Mouse (Mus musculus): ENCODE measurements around the gene Gper1. TPM values are rescaled to one million over a fixed set of nuclear protein-coding genes. Genes with fewer than 3 reads are reported as not detected.

Gper1 gene
- polyA plus RNA-seq, 1 experiment from 2014 or later: 5.3 TPM

- WGBS: 82% methylated on average over 9 of the region's 9 CpGs
- Histone ChIP-seq H3K9ac (no peak overlapping the region), H3K27ac (no peak overlapping the region), H3K36me3 (ENCODE audit: poor library complexity, severe bottlenecking) (peaks cover 14% of the 10 kb centered on the region; the same call in 1 of the 2 replicates), H3K4me3 (no peak overlapping the region), H3K27me3 (no peaks in the 10 kb centered on the region), H3K9me3 (replicated peaks) (no peaks in the 10 kb centered on the region), H3K4me2 (no peak overlapping the region), H3K4me1 (peaks cover 59% of the 10 kb centered on the region)
- no peak for ATAC-seq
Measured at GRCm38 (mm10) chr5:139425198-139425597, 2.2 kb downstream of the Gper1 start.

DNA sequence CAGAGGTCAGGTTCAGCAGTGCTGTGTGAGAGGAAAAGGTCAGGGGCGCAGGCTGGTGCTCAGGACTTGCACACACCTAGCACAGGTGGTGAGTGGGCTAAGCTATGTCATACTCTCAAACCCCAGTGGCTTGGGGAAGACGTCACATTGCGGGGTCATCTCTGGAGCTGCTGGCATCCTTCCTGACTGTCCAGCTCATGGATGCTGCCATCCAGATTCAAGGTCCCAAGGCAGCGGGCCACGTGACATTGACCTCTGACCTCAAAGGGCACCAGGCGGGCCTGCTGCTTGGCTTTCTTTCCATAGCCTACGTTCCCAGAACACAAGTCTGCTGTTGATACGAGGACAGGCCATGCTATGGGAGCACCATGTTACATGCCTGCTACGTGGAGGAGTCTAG lies 4.0 kb downstream of the Gper1 start:
- no peaks in the 10 kb centered on the region for H3K27me3 ChIP-seq
- WGBS: 91% methylated on average over 9 of the region's 9 CpGs
- no peak overlapping the region for H3K4me3 ChIP-seq
- peaks cover 64% of the 10 kb centered on the region for H3K4me1 ChIP-seq
- H3K27ac ChIP-seq: no peak overlapping the region
- no peaks in the 10 kb centered on the region for H3K9me3 ChIP-seq (replicated peaks)
- peaks cover 14% of the 10 kb centered on the region; the same call in 1 of the 2 replicates for H3K36me3 ChIP-seq (ENCODE audit: poor library complexity, severe bottlenecking)
- ATAC-seq: no peak
- no peak overlapping the region for H3K4me2 ChIP-seq
- H3K9ac ChIP-seq: no peak overlapping the region

DNA sequence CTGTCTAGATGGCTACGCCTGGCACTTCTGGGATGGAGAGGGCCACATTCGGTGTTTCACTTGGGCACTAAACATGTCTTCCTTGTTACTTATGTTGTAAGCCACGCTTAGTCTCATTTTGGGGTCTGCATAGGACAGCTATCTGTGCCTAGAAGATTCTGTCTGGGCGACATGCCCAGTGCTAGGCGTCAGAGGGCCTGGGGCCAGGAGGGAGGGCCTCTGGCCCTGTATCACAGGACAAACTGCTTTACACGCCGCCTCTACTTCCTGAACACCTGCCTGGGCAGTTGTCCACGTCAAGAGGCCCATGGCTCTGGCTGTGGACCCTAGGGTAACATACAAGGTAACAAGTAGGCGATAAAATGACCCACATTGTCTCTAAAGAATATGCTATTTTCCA lies 5.0 kb downstream of the Gper1 start:
- 73% methylated on average over 9 of the region's 9 CpGs for WGBS
- H3K4me1 ChIP-seq: peaks cover 64% of the 10 kb centered on the region
- no peak overlapping the region for H3K4me2 ChIP-seq
- no peaks in the 10 kb centered on the region for H3K9me3 ChIP-seq (replicated peaks)
- H3K27me3 ChIP-seq: no peaks in the 10 kb centered on the region
- no peak overlapping the region for H3K27ac ChIP-seq
- H3K9ac ChIP-seq: no peak overlapping the region
- ATAC-seq: no peak
- H3K4me3 ChIP-seq: no peak overlapping the region
- H3K36me3 ChIP-seq (ENCODE audit: poor library complexity, severe bottlenecking): peaks cover 14% of the 10 kb centered on the region; the same call in 1 of the 2 replicates

DNA sequence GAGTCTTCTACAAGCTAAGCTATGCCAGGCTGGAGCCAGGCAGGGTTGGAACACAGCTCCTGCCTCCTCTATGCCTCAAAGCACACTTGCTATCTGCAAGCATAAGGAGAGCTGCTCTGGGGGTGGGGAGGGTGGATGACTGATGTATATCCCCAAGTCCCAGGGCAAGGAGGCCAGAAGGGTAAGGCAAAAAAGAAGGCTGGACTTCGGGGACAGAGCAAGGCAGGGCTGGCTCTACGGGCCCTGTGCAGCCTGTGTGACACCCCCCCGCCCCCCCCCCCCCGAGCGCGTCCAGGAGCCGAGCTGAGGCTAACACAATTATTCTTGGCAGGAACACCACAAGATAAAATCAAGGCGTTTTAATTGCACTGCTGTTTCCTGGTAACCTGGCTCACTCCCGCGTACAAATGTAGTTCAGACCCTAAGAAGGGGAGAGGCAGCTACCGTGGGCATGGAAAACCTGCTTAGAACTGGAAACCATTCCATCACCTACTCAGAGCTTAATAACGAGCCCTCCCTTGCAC lies 6.9 kb downstream of the Gper1 start:
- 26% methylated on average over 12 of the region's 12 CpGs for WGBS
- Histone ChIP-seq H3K27ac (peak overlapping the region; percentile 60), H3K9me3 (replicated peaks) (no peaks in the 10 kb centered on the region), H3K4me2 (no peak overlapping the region), H3K36me3 (ENCODE audit: poor library complexity, severe bottlenecking) (peaks cover 14% of the 10 kb centered on the region; the same call in 1 of the 2 replicates), H3K4me3 (no peak overlapping the region), H3K9ac (peak overlapping the region; percentile 28; the same call in 1 of the 2 replicates), H3K4me1 (peaks cover 66% of the 10 kb centered on the region), H3K27me3 (no peaks in the 10 kb centered on the region)
- 0 out of 2 replicates have a peak, but pooled peaks have one; percentile 31 for ATAC-seq

DNA sequence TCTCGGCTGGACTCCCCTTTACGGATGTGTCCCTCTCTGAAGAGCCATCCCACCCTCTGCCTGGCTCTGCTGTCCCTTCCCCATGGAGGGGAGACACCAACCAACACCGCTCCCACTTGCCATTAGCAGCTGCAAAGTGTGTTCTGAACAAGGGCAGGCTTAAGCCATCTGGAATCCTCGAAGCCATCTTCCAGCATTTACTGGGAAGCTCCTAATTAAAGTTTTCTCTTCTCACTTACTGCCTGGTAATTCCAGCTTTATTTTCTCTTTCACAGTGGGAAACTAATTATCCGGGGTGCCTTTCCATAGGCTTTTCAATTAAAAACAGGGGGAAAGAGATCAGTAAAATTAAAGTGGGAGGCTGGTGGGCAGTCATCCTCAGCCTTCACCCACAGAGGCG lies 9.4 kb downstream of the Gper1 start:
- no peaks in the 10 kb centered on the region for H3K27me3 ChIP-seq
- WGBS: 11% methylated on average over 6 of the region's 6 CpGs
- peak overlapping the region; percentile 60; the same call in 1 of the 2 replicates for H3K27ac ChIP-seq
- no peak overlapping the region for H3K4me2 ChIP-seq
- peak overlapping the region; percentile 48 for H3K9ac ChIP-seq
- H3K9me3 ChIP-seq (replicated peaks): no peaks in the 10 kb centered on the region
- peaks cover 79% of the 10 kb centered on the region for H3K4me1 ChIP-seq
- no peaks in the 10 kb centered on the region; the same call in 1 of the 2 replicates for H3K36me3 ChIP-seq (ENCODE audit: poor library complexity, severe bottlenecking)
- no peak for ATAC-seq
- H3K4me3 ChIP-seq: no peak overlapping the region

DNA sequence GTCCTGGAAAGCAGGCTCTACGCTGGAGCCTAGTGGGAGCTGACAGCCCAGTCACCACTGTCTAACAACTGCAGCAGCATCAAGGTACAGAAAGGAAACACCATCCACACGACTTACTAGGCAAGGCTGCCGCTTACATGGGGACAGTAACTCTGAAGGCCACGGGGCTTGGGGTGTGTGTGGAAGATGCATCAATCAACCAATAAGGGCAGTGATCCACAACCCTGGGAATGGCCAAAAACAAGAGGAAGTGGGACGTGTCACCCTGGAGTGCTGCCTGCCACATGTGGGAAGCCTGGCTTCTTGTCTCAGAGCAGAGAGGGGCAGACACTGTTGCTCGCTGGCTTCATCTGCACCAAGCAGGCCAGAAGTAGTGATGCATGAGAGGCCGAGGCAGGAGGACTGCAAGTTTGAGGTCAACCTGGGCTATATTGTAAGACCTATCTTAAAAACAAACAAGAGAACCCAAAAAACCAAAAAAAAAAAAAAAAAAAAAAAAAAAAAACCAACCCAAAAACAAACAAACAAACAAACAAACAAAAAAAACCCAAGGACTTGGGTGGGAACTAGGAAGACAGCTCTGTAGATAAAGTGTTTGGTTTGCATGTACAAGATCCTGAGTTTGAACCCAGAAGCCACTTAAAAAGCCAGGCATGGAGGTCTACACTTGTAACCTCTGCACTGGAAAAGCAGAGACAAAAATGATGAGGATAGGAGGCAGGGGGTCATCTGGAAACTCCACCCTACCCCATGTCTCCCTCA lies 10.0 kb downstream of the Gper1 start:
- no peak for ATAC-seq
- H3K9me3 ChIP-seq (replicated peaks): no peaks in the 10 kb centered on the region
- peak overlapping the region; percentile 60; the same call in 1 of the 2 replicates for H3K27ac ChIP-seq
- no peak overlapping the region for H3K4me2 ChIP-seq
- H3K27me3 ChIP-seq: no peaks in the 10 kb centered on the region
- H3K4me3 ChIP-seq: no peak overlapping the region
- H3K36me3 ChIP-seq (ENCODE audit: poor library complexity, severe bottlenecking): no peaks in the 10 kb centered on the region
- no peak overlapping the region; the same call in 1 of the 2 replicates for H3K9ac ChIP-seq
- 38% methylated on average over 7 of the region's 7 CpGs for WGBS
- peaks cover 77% of the 10 kb centered on the region for H3K4me1 ChIP-seq

- H3K4me1 ChIP-seq: peaks cover 76% of the 10 kb centered on the region
- 77% methylated on average over 9 of the region's 9 CpGs for WGBS
- no peaks in the 10 kb centered on the region for H3K36me3 ChIP-seq (ENCODE audit: poor library complexity, severe bottlenecking)
- H3K4me3 ChIP-seq: no peak overlapping the region
- H3K9ac ChIP-seq: 0 out of 2 replicates have a peak overlapping the region, but pooled peaks have one; percentile 18
- ATAC-seq: no peak
- no peaks in the 10 kb centered on the region for H3K9me3 ChIP-seq (replicated peaks)
- peak overlapping the region; percentile 63 for H3K27ac ChIP-seq
- H3K27me3 ChIP-seq: no peaks in the 10 kb centered on the region
- no peak overlapping the region for H3K4me2 ChIP-seq
Measured at GRCm38 (mm10) chr5:139433842-139434568, 11.1 kb downstream of the Gper1 start.

- Histone ChIP-seq H3K9ac (peak overlapping the region; percentile 13; the same call in 1 of the 2 replicates), H3K4me1 (peaks cover 67% of the 10 kb centered on the region)
- WGBS: 10% methylated on average over 8 of the region's 8 CpGs
Measured at GRCm38 (mm10) chr5:139434940-139435339, 12.0 kb downstream of the Gper1 start.

DNA sequence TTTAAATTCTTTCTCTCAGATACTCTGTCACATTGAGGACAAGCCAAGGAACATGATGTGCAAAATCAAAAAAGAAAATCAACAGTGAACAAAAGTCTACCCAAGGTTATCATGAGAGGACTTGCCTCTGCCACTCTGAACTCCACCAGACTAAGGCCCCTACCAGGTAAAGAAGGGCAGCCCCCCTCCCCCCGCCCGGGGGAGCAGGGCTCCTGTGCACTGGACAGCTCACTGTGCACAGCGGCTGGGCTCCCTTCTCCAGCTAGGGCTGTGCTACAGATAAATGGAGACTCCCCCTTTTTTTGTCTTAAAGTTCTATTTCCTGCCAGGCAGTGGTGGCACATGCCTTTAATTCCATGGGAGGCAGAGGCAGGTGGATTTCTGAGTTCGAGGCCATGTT lies 14.8 kb downstream of the Gper1 start:
- H3K9ac ChIP-seq: no peak overlapping the region
- no peak for ATAC-seq
- H3K27ac ChIP-seq: no peak overlapping the region
- no peak overlapping the region for H3K4me3 ChIP-seq
- no peaks in the 10 kb centered on the region for H3K9me3 ChIP-seq (replicated peaks)
- peaks cover 45% of the 10 kb centered on the region for H3K4me1 ChIP-seq
- H3K36me3 ChIP-seq (ENCODE audit: poor library complexity, severe bottlenecking): no peaks in the 10 kb centered on the region
- H3K4me2 ChIP-seq: no peak overlapping the region
- 89% methylated on average over 4 of the region's 4 CpGs for WGBS
- no peaks in the 10 kb centered on the region for H3K27me3 ChIP-seq

More at GRCm38 (mm10) chr5:139434940-139435339, 12.0 kb downstream of the Gper1 start:
- Histone ChIP-seq H3K9me3 (replicated peaks) (no peaks in the 10 kb centered on the region), H3K4me2 (peak overlapping the region; percentile 27; the same call in 1 of the 2 replicates), H3K27ac (peak overlapping the region; percentile 63), H3K27me3 (no peaks in the 10 kb centered on the region), H3K4me3 (no peak overlapping the region), H3K36me3 (ENCODE audit: poor library complexity, severe bottlenecking) (no peaks in the 10 kb centered on the region)
- peak; percentile 55 for ATAC-seq

GRCm38 (mm10) chr5:139438440-139438839 lies 15.5 kb downstream of the Gper1 start:
- Histone ChIP-seq H3K9me3 (replicated peaks) (no peaks in the 10 kb centered on the region), H3K27me3 (no peaks in the 10 kb centered on the region), H3K27ac (no peak overlapping the region), H3K4me1 (peaks cover 40% of the 10 kb centered on the region), H3K9ac (no peak overlapping the region), H3K4me2 (no peak overlapping the region), H3K36me3 (ENCODE audit: poor library complexity, severe bottlenecking) (no peaks in the 10 kb centered on the region), H3K4me3 (no peak overlapping the region)
- ATAC-seq: no peak
- 59% methylated on average over 12 of the region's 12 CpGs for WGBS

DNA sequence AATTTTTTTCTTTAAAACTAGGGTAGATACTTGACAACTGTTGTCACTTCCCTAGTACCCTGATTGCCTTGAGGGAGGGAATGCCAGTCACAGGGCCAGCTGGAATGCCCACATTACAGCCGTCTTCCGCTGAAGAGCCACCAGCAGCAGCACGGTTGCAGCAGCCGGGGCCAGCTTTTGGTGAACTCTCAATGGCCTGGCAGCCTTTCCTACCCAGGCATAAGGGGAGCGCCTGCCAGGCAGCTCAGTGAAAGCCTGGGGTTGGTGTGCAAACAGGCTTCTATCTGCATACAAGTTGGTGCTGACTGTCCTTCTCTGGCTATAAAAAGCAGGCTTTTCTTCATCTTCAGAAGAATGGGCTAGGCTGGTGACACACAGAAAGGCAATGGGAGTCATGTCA lies 17.5 kb downstream of the Gper1 start:
- H3K9ac ChIP-seq: no peak overlapping the region
- no peak overlapping the region for H3K4me2 ChIP-seq
- H3K27ac ChIP-seq: no peak overlapping the region
- no peak for ATAC-seq
- WGBS: 81% methylated on average over 5 of the region's 5 CpGs
- H3K4me1 ChIP-seq: peaks cover 22% of the 10 kb centered on the region
- H3K36me3 ChIP-seq (ENCODE audit: poor library complexity, severe bottlenecking): no peaks in the 10 kb centered on the region
- no peak overlapping the region for H3K4me3 ChIP-seq
- H3K27me3 ChIP-seq: no peaks in the 10 kb centered on the region
- no peaks in the 10 kb centered on the region for H3K9me3 ChIP-seq (replicated peaks)

Data from forebrain, embryonic 13.5 days (tissue).